In the genomic region with DNA sequence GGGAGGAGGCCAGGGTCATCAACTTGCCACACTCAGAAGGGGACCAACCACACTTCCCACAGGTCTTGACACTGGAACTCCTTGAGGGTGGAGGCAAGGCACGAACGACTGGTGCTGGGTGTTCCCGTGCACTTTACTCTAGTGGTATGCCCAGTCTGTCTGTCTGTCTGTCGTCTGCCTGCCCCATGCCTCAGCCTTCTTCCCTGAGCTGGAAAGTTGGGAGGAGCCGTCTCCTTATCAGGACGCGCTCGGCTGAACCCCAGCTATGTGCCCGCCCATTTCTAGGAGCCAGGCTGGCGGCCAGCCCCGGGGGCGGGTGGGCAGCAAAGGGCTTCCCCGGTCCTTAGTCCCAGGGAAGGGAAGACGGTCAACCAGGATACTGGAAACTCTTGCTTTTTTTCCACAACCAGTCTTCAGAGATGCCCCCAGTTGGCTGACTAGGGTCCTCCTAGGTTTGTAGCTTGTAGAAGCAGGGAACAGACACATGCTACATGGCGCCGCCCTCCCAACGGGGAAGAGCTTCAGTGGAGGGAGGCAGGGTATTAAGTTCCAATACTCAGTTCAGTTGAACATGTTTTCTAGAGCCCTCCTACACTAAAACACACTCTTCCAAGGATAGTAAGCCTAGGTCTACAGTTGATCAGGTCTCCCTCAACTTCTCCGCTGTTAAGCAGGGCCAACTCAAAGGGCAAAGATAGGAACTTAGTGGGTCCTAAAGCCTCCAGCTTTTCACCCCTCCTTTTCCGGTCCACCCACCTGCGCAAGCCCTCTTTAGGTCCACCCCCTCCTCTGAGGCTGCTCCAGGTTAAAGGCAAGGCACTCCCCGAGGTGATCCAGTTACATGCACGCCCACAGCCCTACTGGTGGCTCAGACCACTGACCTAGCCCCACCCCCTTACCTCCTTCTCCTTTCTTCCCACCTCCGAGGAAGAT, we compare ENCODE assay signal across 8 mouse cellular contexts. TPM values are rescaled to one million over a fixed set of nuclear protein-coding genes. Genes with fewer than 3 reads are reported as not detected.
A peak's percentile ranks its signal among the peaks of the same experiment; 100 is the strongest.
DNase-seq lines count a peak whose midpoint lies in the region; ATAC-seq lines count a peak whose summit lies in the region.

No protein-coding gene starts in this region.

- peak overlapping the region; percentile 98 for H3K9ac ChIP-seq in embryonic facial prominence, embryonic 14.5 days (ENCODE audit: low read depth, low read length)
- peak overlapping the region; percentile 38 for H3K9ac ChIP-seq in midbrain, embryonic 12.5 days (replicated peaks)

- ATAC-seq in erythroblast, adult 5-6 weeks (replicated peaks; ENCODE audit: low FRiP score, poor library complexity, severe bottlenecking), result no peak
- ATAC-seq in embryonic facial prominence, embryonic 14.5 days (ENCODE audit: low read depth), result peak; percentile 53
- no peak for ATAC-seq in midbrain, embryonic 12.5 days (ENCODE audit: low FRiP score, low read depth)
- no peak for ATAC-seq in cerebellum, adult (ENCODE audit: insufficient number of reproducible peaks, low FRiP score, low TSS enrichment)

- peaks cover 22% of the 10 kb centered on the region; the same call in 1 of the 2 replicates for H3K9me3 ChIP-seq in erythroblast, embryonic 14.5 days (ENCODE audit: control insufficient read depth, low read length)
- H3K9me3 ChIP-seq in embryonic facial prominence, embryonic 14.5 days (ENCODE audit: control insufficient read depth, low read length), result no peaks in the 10 kb centered on the region
- no peaks in the 10 kb centered on the region for H3K9me3 ChIP-seq in midbrain, embryonic 12.5 days

- peak overlapping the region; percentile 61 for H3K4me3 ChIP-seq in erythroblast, embryonic 14.5 days (replicated peaks)
- peak overlapping the region; percentile 95 for H3K4me3 ChIP-seq in embryonic facial prominence, embryonic 14.5 days (ENCODE audit: low read depth, low read length)
- peak overlapping the region; percentile 70 for H3K4me3 ChIP-seq in midbrain, embryonic 12.5 days

- intact Hi-C loops in heart, postnatal 25 days (cut with DNase I), result no loop called here

- H3K27me3 ChIP-seq in erythroblast, embryonic 14.5 days (ENCODE audit: control insufficient read depth), result peaks cover 66% of the 10 kb centered on the region
- H3K27me3 ChIP-seq in embryonic facial prominence, embryonic 14.5 days (replicated peaks; ENCODE audit: control insufficient read depth, insufficient read depth, low read length), result no peaks in the 10 kb centered on the region
- H3K27me3 ChIP-seq in midbrain, embryonic 12.5 days, result peaks cover 22% of the 10 kb centered on the region

- peaks cover 77% of the 10 kb centered on the region for H3K4me1 ChIP-seq in erythroblast, embryonic 14.5 days (ENCODE audit: control insufficient read depth)
- peaks cover 23% of the 10 kb centered on the region for H3K4me1 ChIP-seq in embryonic facial prominence, embryonic 14.5 days (ENCODE audit: control insufficient read depth, insufficient read depth, low read length)
- peaks cover 68% of the 10 kb centered on the region for H3K4me1 ChIP-seq in midbrain, embryonic 12.5 days

- H3K36me3 ChIP-seq in erythroblast, embryonic 14.5 days (ENCODE audit: control insufficient read depth), result no peaks in the 10 kb centered on the region; the same call in 1 of the 2 replicates
- H3K36me3 ChIP-seq in embryonic facial prominence, embryonic 14.5 days (ENCODE audit: control insufficient read depth, insufficient read depth, low read length), result peaks cover 14% of the 10 kb centered on the region
- no peaks in the 10 kb centered on the region for H3K36me3 ChIP-seq in midbrain, embryonic 12.5 days

- DNase-seq in embryonic facial prominence, embryonic 14.5 days (ENCODE audit: low spot score), result peak; percentile 95
- peak; percentile 44 for DNase-seq in heart, postnatal 25 days (ENCODE audit: low spot score)
- DNase-seq in kidney, postnatal 4 days, result peak; percentile 77 to 86
- DNase-seq in urinary bladder, adult 2 months (ENCODE audit: low spot score), result peak; percentile 74

- peak overlapping the region; percentile 95 for H3K4me2 ChIP-seq in embryonic facial prominence, embryonic 14.5 days (ENCODE audit: low read depth, low read length)
- H3K4me2 ChIP-seq in midbrain, embryonic 12.5 days (replicated peaks), result peak overlapping the region; percentile 93

- 1% methylated on average over 23 of the region's 23 CpGs for WGBS in embryonic facial prominence, embryonic 14.5 days
- 3% methylated on average over 23 of the region's 23 CpGs for WGBS in midbrain, embryonic 12.5 days

- peak overlapping the region; percentile 80 for H3K27ac ChIP-seq in embryonic facial prominence, embryonic 14.5 days (replicated peaks; ENCODE audit: low read depth, low read length)
- peak overlapping the region; percentile 35; the same call in 1 of the 2 replicates for H3K27ac ChIP-seq in midbrain, embryonic 12.5 days (replicated peaks)

RNA-seq across cellular contexts. Expression of a gene that starts 3.7 kb away (rescaled TPM):
- polyA plus RNA-seq in erythroblast, embryonic 14.5 days (2012), result 0.62 TPM in 2 replicates
- total RNA-seq in erythroblast, adult 5-6 weeks (2015; ENCODE audit: low replicate concordance), result not detected in 2 replicates
- 0.60 TPM in 1 of 2 replicates, not detected in the other for total RNA-seq in erythroblast, adult 5-6 weeks (2017; ENCODE audit: low replicate concordance)
- 7.9 and 8.8 TPM in 2 replicates for polyA plus RNA-seq in embryonic facial prominence, embryonic 14.5 days (2014; fragmentation: Nextera tagmentation; extraction: Ambion mirVana)
- total RNA-seq in heart, postnatal 25 days (2021), result 10 to 100 TPM in 1 of 2 experiments, 1 to 10 TPM in 1; 9.8 to 13.6 TPM
- 7.8 TPM in 2 replicates for polyA plus RNA-seq in midbrain, embryonic 12.5 days (2016; fragmentation: Nextera tagmentation; extraction: Ambion mirVana)
- 20.6 and 21.8 TPM in 2 replicates for polyA plus RNA-seq in urinary bladder, adult 2 months (2012; rRNA removed)

Comparison
In these comparisons a context has a peak if more than half of its experiments do, and no peak if none do; other contexts are left out.
1. DNase-seq: peak in every context shown above with its lines; median percentile 95 in embryonic facial prominence, embryonic 14.5 days; 82 in kidney, postnatal 4 days; 74 in urinary bladder, adult 2 months; 44 in heart, postnatal 25 days.